Mouse (Mus musculus) heart, postnatal 0 days (tissue): ENCODE results near the gene Prss2.

Source experiments
- CTCF ChIP-seq: IDR thresholded peaks from 2 replicates; pipeline ENCODE4 v1.5.1; 2016; ENCODE audit warnings: antibody characterized with exemption, control low read depth, low read depth
- EP300 ChIP-seq: IDR thresholded peaks from 2 replicates; pipeline ENCODE4 v1.6.1; 2016; ENCODE audit warnings: antibody characterized with exemption, low read depth

DNA sequence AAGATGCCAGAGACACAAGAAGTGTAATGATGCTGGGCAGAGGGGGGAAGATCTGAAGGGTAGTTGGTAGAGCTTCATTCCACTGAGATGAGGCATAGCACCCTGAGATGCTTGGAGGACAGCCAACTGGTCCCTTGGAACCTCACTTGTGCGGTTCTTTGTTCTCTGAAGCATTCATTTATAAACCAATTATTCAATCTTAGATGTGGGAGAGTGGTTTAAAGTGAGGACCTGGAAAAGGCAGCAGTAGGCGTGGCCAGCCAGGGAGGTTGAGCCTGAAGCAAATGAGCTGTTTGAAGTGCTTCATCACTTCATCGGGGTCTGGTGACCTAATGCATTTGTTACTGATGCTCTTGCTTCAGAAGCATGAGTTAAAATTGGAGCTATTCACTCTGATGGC, 37.7 kb downstream of the Prss2 start:
- TF ChIP-seq CTCF (no peak), EP300 (no peak)
